Mouse (Mus musculus) gastrocnemius, adult 2 months (tissue): ENCODE data around the gene Gm30302. TPM values are rescaled to one million over a fixed set of nuclear protein-coding genes. Genes with fewer than 3 reads are reported as not detected.

Experiments
- DNase-seq: peaks from one replicate; pipeline ENCODE4 v3.0.0; 2022
- H3K27ac ChIP-seq: fragments of 200-600 bp; 2 replicates; pipeline ENCODE4 v1.8.1; 2022; ENCODE audit warnings: mild to moderate bottlenecking
- H3K4me3 ChIP-seq: fragments of 200-600 bp; 2 replicates; pipeline ENCODE4 v1.8.1; 2022; ENCODE audit warnings: mild to moderate bottlenecking, moderate library complexity
- CTCF ChIP-seq: fragments of 200-600 bp; IDR thresholded peaks from 2 replicates; pipeline ENCODE4 v1.8.1; 2022; ENCODE audit warnings: antibody characterized with exemption, mild to moderate bottlenecking, moderate library complexity
- intact Hi-C: fragments of 180-260 bp; cut with DNase I; formaldehyde crosslinking; loops from one replicate; pipeline ENCODE4 v1.15.1; 2025
- total RNA-seq, 2 experiments: library from RNA; stranded (reverse); gene quantifications; 2 replicates each; pipeline ENCODE4 v1.2.3; 2021

The Gm30302 gene
- total RNA-seq, 2 experiments from 2014 or later: not detected

DNA sequence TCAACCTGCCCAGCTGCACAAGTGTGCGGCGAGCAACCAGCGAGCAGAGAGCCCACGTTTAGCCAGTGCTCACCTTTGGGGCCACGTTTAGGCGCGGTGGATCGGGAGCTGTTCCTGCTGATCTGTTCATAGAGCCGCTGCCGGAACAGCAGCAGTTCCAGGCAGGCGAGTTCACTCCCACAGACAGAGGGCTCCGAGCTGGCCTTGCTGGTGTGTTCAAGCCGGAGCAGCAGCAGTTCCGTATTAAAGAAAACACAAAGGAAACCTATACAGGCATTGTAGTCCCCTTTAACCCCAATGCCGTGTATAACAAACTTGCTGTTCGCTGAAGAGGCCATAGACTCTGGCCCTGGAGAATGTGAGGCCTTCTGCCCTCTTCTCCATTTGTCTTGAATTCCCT, 29.7 kb downstream of the Gm30302 start:
- intact Hi-C loops: no loop called here
- H3K4me3 ChIP-seq: no peak overlapping the region
- TF ChIP-seq CTCF: no peak
- no peak overlapping the region for H3K27ac ChIP-seq
- DNase-seq: no peak

DNA sequence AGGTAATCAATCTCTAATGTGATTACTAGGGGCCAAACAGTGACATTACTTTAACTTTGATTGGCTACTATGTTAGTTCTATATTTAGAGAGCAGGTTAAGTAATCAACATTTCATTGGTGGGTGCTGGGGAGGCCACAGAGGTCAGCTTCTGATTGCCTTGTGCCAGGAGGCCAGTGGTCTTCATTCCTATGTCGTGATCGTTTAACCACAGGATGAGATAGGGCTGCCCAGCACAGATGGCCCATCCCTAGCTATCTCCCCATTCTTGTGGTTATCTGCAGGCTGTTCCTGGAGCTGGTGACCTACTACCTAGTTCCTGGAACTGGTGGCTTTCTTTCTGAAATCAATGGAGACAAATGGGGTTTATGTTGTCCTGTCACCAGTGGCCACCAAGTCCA, 30.8 kb downstream of the Gm30302 start:
- Histone ChIP-seq H3K4me3 (no peak overlapping the region), H3K27ac (no peak overlapping the region)
- DNase-seq: no peak
- no peak for TF ChIP-seq CTCF
- intact Hi-C loops: no loop called here

DNA sequence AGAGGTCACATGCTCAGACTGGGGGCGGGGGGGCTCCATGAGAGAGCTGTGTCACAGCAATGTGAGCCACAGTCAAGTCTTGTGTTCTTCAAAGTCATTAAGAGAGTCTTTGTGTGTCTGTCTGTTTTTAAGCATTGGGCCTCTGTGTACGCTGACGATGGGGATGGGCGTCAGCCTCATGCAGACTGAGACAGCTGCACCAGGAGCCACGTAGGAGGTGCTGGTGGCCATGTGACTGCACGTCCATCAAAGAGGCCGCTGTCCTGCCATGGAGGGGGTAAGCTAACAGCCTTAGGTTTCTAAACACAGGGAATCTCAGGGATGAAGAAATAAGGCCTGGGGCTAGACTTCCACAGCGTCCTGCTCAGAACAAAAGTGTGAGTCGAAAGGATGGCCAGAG, 32.5 kb downstream of the Gm30302 start:
- DNase-seq: no peak
- no peak for TF ChIP-seq CTCF
- no peak overlapping the region for H3K4me3 ChIP-seq
- intact Hi-C loops: no loop called here
- H3K27ac ChIP-seq: no peak overlapping the region

DNA sequence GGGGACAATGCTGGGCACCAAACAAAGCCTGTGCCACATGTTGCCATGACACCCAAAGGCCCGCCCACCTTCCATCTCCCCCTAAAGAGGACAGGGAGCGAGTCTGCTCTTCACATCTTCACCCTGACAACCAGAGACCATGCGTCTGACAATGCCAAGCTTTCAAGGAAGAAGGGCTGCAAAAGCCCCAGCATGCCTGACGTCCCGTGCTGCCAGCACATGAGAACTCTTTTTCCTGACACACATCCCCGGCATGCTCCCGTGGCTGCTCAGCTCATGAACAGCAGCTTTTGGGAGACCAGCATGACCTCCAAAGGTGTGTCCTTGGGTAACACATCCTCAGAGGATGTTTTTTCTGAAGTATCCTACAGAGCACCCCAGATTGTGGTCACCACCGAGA, 33.5 kb downstream of the Gm30302 start:
- intact Hi-C loops: no loop called here
- Histone ChIP-seq H3K27ac (no peak overlapping the region), H3K4me3 (no peak overlapping the region)
- no peak for DNase-seq
- no peak for TF ChIP-seq CTCF

DNA sequence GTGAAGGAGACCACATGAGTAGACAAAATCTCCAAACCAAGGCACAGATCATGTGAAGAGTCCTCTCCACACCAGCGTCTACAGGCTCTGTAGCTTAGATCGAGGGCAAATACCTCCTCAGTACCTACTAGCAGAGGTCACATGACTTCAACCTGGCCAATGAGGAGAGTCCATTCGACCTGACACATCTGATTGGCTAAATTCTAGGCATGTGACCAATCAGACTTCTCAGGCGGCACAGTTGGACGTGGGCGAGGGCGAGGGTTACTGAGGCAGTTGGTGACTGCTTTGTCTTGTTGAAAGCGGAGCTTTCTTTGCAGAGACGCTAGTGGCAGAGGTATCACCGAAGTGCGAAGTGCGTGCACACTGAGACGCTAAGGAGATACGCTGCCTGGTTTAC, 36.6 kb downstream of the Gm30302 start:
- DNase-seq: no peak
- intact Hi-C loops: no loop called here
- no peak for TF ChIP-seq CTCF
- no peak overlapping the region for H3K4me3 ChIP-seq
- H3K27ac ChIP-seq: no peak overlapping the region

DNA sequence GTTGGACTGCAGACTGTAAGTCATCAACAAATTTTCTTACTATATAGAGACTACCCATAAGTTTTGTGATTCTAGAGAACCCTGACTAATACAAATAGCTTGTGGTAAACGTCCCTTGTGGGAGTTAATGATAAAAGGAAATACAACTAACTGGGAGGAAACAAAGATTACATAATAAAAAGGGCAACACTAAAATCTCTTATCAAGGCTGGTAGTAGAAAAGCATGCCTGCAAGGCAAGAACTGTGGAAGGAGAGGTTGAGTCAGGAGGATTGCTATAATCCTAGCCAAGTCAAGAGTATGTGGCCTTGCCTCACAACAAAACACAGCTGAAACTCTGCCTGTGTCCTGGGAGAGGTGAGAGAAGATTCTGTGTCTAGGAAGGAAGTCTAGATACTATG, 38.1 kb downstream of the Gm30302 start:
- H3K4me3 ChIP-seq: no peak overlapping the region
- DNase-seq: no peak
- no peak overlapping the region for H3K27ac ChIP-seq
- no peak for TF ChIP-seq CTCF
- intact Hi-C loops: no loop called here

DNA sequence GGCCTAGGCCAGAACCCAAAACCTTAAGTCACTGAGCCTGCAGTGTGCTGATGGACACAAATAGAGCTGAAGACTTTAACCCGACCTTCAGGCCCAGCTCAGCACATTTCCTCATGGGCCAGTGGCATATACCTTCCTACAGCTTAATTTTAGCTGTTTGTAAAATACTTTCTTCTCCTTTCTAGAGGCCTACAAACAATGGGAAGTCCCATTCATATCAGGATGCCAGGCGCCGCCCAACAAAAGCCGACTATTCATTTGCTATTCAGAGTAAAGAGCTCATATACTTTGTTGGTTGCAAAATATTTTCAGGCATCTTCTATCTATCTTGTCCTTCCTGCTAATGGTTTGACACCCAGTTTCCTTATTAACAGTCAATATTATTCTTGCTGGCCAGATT, 40.8 kb downstream of the Gm30302 start:
- intact Hi-C loops: no loop called here
- TF ChIP-seq CTCF: no peak
- DNase-seq: no peak
- no peak overlapping the region for H3K4me3 ChIP-seq
- H3K27ac ChIP-seq: no peak overlapping the region

DNA sequence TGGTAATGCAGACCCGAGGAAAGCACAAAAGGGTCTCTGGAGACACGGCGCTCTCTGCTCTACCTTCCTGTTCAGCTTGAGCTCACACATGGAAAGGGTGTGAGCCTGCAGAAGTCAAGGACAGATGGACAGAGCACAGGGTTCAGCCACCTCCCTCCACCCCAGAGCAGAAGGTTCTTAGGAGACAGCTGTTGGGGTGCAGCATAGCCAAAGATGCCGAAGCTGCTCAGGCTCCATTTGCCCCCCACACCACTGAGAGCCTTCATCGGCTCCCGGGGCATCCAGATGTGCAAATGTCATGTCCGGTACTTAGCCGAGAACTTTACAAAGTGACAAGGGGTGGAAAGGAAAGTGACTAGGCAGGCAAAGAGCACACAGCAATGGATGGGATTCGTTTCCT, 42.2 kb downstream of the Gm30302 start:
- intact Hi-C loops: no loop called here
- DNase-seq: no peak
- TF ChIP-seq CTCF: no peak
- H3K27ac ChIP-seq: no peak overlapping the region
- H3K4me3 ChIP-seq: no peak overlapping the region

DNA sequence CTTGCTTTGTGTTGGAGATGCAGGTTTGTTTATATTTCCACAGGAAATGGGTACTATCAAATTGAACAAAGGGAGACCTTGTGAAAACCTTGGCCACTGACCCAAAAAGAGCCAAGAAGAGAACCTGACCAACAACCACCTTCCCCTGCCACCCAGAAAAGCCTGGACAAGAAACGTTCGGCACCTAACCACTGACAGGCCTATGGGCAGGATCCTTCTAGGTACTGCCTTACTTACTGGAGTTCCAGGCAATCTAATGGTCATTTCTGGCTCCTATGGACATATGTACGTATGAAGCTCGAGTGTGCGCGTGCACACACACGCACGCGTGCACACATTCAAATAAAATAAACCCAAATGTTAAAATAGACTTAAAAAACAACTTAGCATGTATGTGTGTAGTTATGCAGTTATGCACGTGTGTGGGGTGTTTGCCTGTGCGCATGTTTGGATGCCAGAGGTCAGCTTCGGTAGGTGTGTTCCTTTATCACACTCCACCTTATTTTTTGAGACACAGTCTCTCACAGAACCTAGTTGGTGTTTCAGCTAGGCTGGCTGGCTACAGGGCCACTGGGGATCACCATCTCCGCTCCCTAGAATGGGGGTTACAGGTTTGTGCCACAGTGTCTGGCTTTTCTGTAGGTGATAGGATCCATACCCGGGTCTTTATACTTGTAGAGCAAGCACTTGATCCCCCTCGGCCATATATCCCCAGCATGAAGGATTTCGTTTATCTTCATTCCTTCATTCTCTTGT, 57.3 kb downstream of the Gm30302 start:
- Histone ChIP-seq H3K4me3 (no peak overlapping the region), H3K27ac (no peak overlapping the region)
- TF ChIP-seq CTCF: no peak
- DNase-seq: no peak
- intact Hi-C loops: no loop called here

DNA sequence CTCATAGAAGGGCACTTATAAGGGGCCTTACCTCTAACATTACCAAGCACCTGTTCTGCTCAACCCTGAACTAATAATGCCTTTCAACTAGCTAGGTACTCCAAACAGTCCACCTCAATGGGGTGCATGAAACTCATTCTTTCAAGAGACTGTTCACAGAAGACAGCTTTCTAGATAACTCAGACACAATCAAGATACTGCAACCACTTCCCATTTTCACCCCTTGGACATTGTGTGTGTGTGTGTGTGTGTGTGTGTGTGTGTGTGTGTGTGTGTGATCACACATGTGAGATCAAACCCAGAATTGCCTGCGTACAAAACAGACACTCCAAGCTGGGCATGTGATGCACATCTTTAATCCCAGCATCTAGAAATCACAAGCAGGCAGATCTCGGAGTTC, 60.8 kb downstream of the Gm30302 start:
- Histone ChIP-seq H3K4me3 (no peak overlapping the region), H3K27ac (no peak overlapping the region)
- no peak for TF ChIP-seq CTCF
- no peak for DNase-seq
- intact Hi-C loops: no loop called here

DNA sequence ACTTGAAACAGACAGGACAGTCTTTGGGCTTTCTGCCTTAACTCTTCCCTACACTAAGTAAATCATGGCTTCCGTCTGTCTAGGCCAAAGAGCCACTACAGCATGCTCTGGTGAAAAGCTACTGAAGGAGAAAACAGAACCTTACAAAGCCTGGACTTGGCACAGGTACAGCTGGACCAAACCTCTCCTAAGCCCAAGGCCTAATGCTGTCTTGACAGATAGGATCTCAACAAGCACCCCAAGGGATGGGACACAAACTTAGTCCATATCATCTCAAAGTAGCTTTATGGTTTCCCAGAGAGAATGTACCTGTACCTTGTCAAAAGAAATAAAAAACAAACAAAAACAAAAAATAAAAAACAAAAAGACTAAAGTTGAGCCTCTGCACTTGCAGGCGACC, 62.4 kb downstream of the Gm30302 start:
- TF ChIP-seq CTCF: no peak
- intact Hi-C loops: no loop called here
- H3K4me3 ChIP-seq: no peak overlapping the region
- no peak overlapping the region for H3K27ac ChIP-seq
- DNase-seq: no peak

Other genes with a start within 250 kb of the Gm30302 start
- 1 to 10 TPM; 1.9 to 4.8 TPM for gene Omd, start 216.5 kb downstream of the Gm30302 start, total RNA-seq
- 10 to 100 TPM; 21.3 to 46.8 TPM for gene Ogn, start 191.0 kb downstream of the Gm30302 start, total RNA-seq
- gene Cenpp, start 146.2 kb downstream of the Gm30302 start, total RNA-seq: under 1 TPM; 0.79 to 0.86 TPM
- 10 to 100 TPM; 12.8 to 13.1 TPM for gene Nol8, start 145.9 kb downstream of the Gm30302 start, total RNA-seq
- gene Iars, start 116.9 kb downstream of the Gm30302 start, total RNA-seq: 10 to 100 TPM; 85.7 to 85.8 TPM